Mouse (Mus musculus) neural tube, embryonic 11.5 days (tissue): Measurements from ENCODE around the gene Cpsf4l. TPM values are rescaled to one million over a fixed set of nuclear protein-coding genes. Genes with fewer than 3 reads are reported as not detected.
A peak's percentile ranks its signal among the peaks of the same experiment; 100 is the strongest.

Experiments used
- ATAC-seq: fragments of 200-750 bp; cut with Nextera tagmentation; 2 replicates; pipeline ENCODE4 v1.8.0; 2017; ENCODE audit warnings: moderate number of reproducible peaks, mild to moderate bottlenecking, moderate TSS enrichment, moderate library complexity; ENCODE audit not compliant: insufficient read depth, low FRiP score, low TSS enrichment
- DNase-seq: peaks from one replicate; pipeline ENCODE4 v3.0.0-alpha.2; 2015; ENCODE audit warnings: low spot score
- H3K27ac ChIP-seq: fragments of 300-500 bp; sonication (generic); 2 replicates; pipeline ENCODE4 v1.5.1; 2014; ENCODE audit warnings: low read depth, mild to moderate bottlenecking, low read length
- H3K27me3 ChIP-seq: fragments of 300-500 bp; sonication (generic); 2 replicates; pipeline ENCODE4 v1.6.1; 2014; ENCODE audit warnings: mild to moderate bottlenecking, low read length, mixed read lengths; ENCODE audit not compliant: control insufficient read depth, insufficient read depth
- H3K36me3 ChIP-seq: fragments of 300-500 bp; sonication (generic); 2 replicates; pipeline ENCODE4 v1.6.1; 2014; ENCODE audit warnings: mild to moderate bottlenecking, low read length, moderate library complexity, mixed read lengths; ENCODE audit not compliant: control insufficient read depth, insufficient read depth
- H3K4me1 ChIP-seq: fragments of 300-500 bp; sonication (generic); 2 replicates; pipeline ENCODE4 v1.6.1; 2014; ENCODE audit warnings: low read length, mixed read lengths; ENCODE audit not compliant: control insufficient read depth, insufficient read depth
- H3K4me2 ChIP-seq: fragments of 300-500 bp; sonication (generic); 2 replicates; pipeline ENCODE4 v1.6.1; 2014; ENCODE audit warnings: low read depth, mild to moderate bottlenecking, moderate library complexity
- H3K4me3 ChIP-seq: fragments of 300-500 bp; sonication (generic); 2 replicates; pipeline ENCODE4 v1.5.1; 2014; ENCODE audit warnings: low read depth, low read length
- H3K9ac ChIP-seq: fragments of 300-500 bp; sonication (generic); 2 replicates; pipeline ENCODE4 v1.6.1; 2014; ENCODE audit warnings: mild to moderate bottlenecking, low read length
- H3K9me3 ChIP-seq: fragments of 300-500 bp; sonication (generic); 2 replicates; pipeline ENCODE4 v1.6.1; 2016; ENCODE audit warnings: low read length; ENCODE audit not compliant: control insufficient read depth
- WGBS: fragments of 180-500 bp; shearing (Covaris S2); extraction: QIAGEN DNeasy Blood & Tissue Kit; methylation state at CpG from one replicate; pipeline ENCODE4 v1.1.7; 2014; 5-methylcytosine and 5-hydroxymethylcytosine counted together
- polyA plus RNA-seq: library from polyadenylated mRNA; unstranded; fragments of >200 nt; fragmentation: Nextera tagmentation; extraction: Ambion mirVana; gene quantifications from 2 replicates; pipeline ENCODE4 v1.2.1, GENCODE M21; 2014

The Cpsf4l gene
- polyA plus RNA-seq, 1 experiment from 2014 or later = 0.50 TPM

DNA sequence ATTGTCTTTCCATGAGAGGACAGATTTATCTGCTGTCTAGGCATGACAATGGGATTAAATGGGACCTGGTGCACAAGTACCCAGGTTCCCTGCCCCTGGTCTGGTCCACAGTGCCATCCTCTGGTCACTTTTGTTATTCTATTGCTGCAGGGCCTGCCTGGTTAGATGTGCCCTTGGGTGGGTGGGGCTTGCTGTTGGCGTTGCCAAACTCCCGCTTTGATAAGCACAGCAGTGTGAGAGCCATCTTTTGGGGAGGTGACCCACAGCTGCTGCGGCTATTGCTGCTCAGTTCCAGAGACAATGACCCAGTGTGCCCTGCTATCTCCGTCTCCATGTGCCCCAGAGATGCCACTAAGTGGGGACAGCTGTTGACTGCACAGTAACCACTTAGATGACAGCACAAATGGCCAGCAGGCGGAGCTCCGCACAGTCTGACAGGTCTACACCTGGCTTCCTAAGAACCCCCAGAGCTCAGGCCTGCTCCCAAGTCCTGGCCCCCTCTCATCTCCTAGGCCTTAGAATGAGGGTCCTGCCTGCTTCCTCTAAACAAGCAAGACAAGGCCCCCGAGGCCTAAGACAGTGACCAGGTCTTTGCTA, 5.4 kb upstream of the Cpsf4l start:
- no peak overlapping the region for H3K27ac ChIP-seq
- ATAC-seq (no peak), DNase-seq (no peak)
- WGBS = 62% methylated on average over 7 of the region's 7 CpGs
- H3K4me3 ChIP-seq = no peak overlapping the region
- H3K36me3 ChIP-seq = no peaks in the 10 kb centered on the region
- no peaks in the 10 kb centered on the region for H3K27me3 ChIP-seq
- H3K9me3 ChIP-seq = no peaks in the 10 kb centered on the region
- H3K4me2 ChIP-seq = no peak overlapping the region
- no peak overlapping the region for H3K9ac ChIP-seq
- H3K4me1 ChIP-seq = peaks cover 15% of the 10 kb centered on the region

DNA sequence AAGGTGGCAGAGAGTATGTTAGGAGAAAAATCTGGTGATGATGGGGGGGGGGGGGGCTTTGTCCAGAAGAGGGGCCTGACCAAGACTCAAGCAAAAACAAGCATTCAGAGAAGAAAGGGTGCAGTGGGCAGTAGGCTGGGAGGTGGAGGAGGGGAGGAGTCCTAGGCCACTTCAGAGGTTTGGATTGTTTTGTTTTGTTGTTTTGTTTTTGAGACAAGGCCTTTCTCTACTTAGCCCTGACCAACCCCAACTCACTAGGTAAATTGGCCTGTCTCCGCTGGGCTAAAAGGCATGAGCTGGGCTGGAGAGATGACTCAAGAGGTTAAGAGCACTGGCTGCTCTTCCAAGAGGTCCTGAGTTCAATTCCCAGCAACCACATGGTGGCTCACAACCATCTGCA, 1.2 kb upstream of the Cpsf4l start:
- DNase-seq (no peak), ATAC-seq (no peak)
- Histone ChIP-seq H3K4me2 (no peak overlapping the region), H3K9me3 (no peaks in the 10 kb centered on the region), H3K36me3 (no peaks in the 10 kb centered on the region), H3K4me3 (no peak overlapping the region), H3K27ac (no peak overlapping the region), H3K27me3 (0 out of 2 replicates have a peak, but pooled peaks cover 3% of the 10 kb centered on the region), H3K9ac (no peak overlapping the region), H3K4me1 (peaks cover 19% of the 10 kb centered on the region)
- WGBS = 29% methylated on average over 1 of the region's 1 CpGs

DNA sequence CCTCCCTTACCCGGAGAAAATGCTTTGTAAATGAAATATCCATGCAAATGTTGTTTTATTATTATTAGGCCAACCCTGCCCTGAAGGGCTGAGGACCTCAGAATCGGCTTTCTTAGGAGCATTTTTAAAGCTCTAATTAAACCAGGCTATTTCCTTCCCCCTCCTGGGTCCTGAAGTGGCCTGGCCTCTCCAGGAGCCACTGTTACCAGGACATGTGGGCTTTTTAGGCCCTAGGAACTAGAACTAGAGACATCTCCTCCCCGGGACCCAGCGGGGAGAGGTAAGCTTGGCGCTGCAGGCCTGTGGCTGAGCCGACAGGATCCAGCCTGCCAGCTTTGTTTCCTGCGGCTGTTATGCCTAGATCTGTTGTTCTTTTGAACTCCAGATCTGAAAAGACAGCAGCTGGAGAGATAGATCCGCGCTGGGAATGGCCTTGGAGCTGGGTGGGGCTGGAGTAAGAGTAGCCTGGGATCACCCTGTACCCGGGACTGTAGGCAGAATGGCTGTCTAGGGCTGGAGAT, 500 bp upstream of the Cpsf4l start:
- no peaks in the 10 kb centered on the region for H3K36me3 ChIP-seq
- ATAC-seq (peak; percentile 67), DNase-seq (peak; percentile 70)
- WGBS = 1% methylated on average over 10 of the region's 10 CpGs
- peak overlapping the region; percentile 22; the same call in 1 of the 2 replicates for H3K4me2 ChIP-seq
- no peak overlapping the region for H3K4me3 ChIP-seq
- no peaks in the 10 kb centered on the region for H3K9me3 ChIP-seq
- H3K27me3 ChIP-seq = 0 out of 2 replicates have a peak, but pooled peaks cover 3% of the 10 kb centered on the region
- H3K9ac ChIP-seq = peak overlapping the region; percentile 49
- H3K4me1 ChIP-seq = peaks cover 19% of the 10 kb centered on the region
- H3K27ac ChIP-seq = peak overlapping the region; percentile 80

- H3K27ac ChIP-seq = no peak overlapping the region
- H3K4me3 ChIP-seq = no peak overlapping the region
- H3K4me2 ChIP-seq = no peak overlapping the region
- H3K9ac ChIP-seq = peak overlapping the region; percentile 14
- H3K9me3 ChIP-seq = no peaks in the 10 kb centered on the region
- WGBS = 11% methylated on average over 15 of the region's 15 CpGs
- peaks cover 19% of the 10 kb centered on the region for H3K4me1 ChIP-seq
- H3K27me3 ChIP-seq = 0 out of 2 replicates have a peak, but pooled peaks cover 3% of the 10 kb centered on the region
- no peak for DNase-seq
- H3K36me3 ChIP-seq = no peaks in the 10 kb centered on the region
- ATAC-seq = peak; percentile 4; the same call in 1 of the 2 replicates
These were observed 545 bp downstream of the Cpsf4l start for GRCm38 (mm10) chr11:113709272-113709671.

DNA sequence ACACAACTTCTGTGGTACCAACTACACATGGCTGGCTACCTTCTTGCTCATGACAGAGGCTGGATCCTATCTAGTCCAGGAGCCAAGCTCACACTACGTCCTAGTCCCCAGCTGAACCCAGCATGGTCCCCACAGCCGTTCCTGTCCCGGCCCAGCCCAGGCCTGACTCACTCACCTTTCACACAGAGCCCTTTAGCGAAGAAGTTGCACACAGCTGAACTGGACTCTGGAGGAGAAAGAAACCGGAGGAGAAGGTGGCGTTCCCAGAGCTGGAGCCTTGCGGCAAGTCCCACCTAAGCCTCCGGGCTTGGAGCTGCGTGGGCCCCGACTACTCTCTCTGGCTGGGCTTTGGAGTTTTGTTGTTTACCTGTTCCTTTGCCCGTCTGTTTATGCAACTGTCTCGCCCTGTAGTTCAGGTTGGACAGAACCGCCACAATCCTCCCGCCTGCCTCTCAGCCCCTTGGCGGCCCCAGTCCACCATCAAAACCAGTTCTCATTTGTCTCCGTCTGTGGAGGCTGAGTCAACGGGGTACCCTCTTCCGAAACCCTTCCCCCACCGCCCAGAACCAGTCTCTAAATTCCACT, 1.1 kb downstream of the Cpsf4l start:
- H3K27me3 ChIP-seq = 0 out of 2 replicates have a peak, but pooled peaks cover 3% of the 10 kb centered on the region
- ATAC-seq = no peak

GRCm38 (mm10) chr11:113705966-113706652, 3.7 kb downstream of the Cpsf4l start:
- DNase-seq (no peak), ATAC-seq (no peak)
- Histone ChIP-seq H3K27ac (no peak overlapping the region), H3K36me3 (no peaks in the 10 kb centered on the region), H3K9ac (no peak overlapping the region), H3K9me3 (no peaks in the 10 kb centered on the region), H3K4me3 (no peak overlapping the region), H3K4me1 (peaks cover 19% of the 10 kb centered on the region), H3K27me3 (0 out of 2 replicates have a peak, but pooled peaks cover 3% of the 10 kb centered on the region), H3K4me2 (no peak overlapping the region)
- 88% methylated on average over 15 of the region's 15 CpGs for WGBS

More for the DNA sequence above, 1.1 kb downstream of the Cpsf4l start:
- peaks cover 19% of the 10 kb centered on the region for H3K4me1 ChIP-seq
- H3K4me3 ChIP-seq = no peak overlapping the region
- DNase-seq = no peak
- no peak overlapping the region for H3K27ac ChIP-seq
- H3K9me3 ChIP-seq = no peaks in the 10 kb centered on the region
- no peak overlapping the region for H3K4me2 ChIP-seq
- H3K36me3 ChIP-seq = no peaks in the 10 kb centered on the region
- H3K9ac ChIP-seq = peak overlapping the region; percentile 14; the same call in 1 of the 2 replicates
- WGBS = 47% methylated on average over 19 of the region's 19 CpGs

GRCm38 (mm10) chr11:113703758-113704157, 6.1 kb downstream of the Cpsf4l start:
- 47% methylated on average over 5 of the region's 5 CpGs for WGBS
- peak; percentile 80 for DNase-seq
- Histone ChIP-seq H3K4me1 (no peaks in the 10 kb centered on the region), H3K9ac (no peak overlapping the region), H3K27ac (no peak overlapping the region), H3K9me3 (no peaks in the 10 kb centered on the region), H3K4me3 (no peak overlapping the region), H3K36me3 (no peaks in the 10 kb centered on the region), H3K4me2 (no peak overlapping the region), H3K27me3 (no peaks in the 10 kb centered on the region)
- 0 out of 2 replicates have a peak, but pooled peaks have one; percentile 23 for ATAC-seq

GRCm38 (mm10) chr11:113699643-113700042, 10.2 kb downstream of the Cpsf4l start:
- Histone ChIP-seq H3K9me3 (no peaks in the 10 kb centered on the region), H3K4me1 (no peaks in the 10 kb centered on the region), H3K27ac (no peak overlapping the region), H3K4me3 (no peak overlapping the region), H3K36me3 (peaks cover 9% of the 10 kb centered on the region), H3K27me3 (no peaks in the 10 kb centered on the region), H3K4me2 (no peak overlapping the region), H3K9ac (no peak overlapping the region)
- ATAC-seq (no peak), DNase-seq (no peak)
- 88% methylated on average over 7 of the region's 7 CpGs for WGBS
